Mouse (Mus musculus): ENCODE measurements around the gene Gnao1. TPM values are rescaled to one million over a fixed set of nuclear protein-coding genes. Genes with fewer than 3 reads are reported as not detected.

Gnao1 gene
- polyA plus RNA-seq, 1 experiment from 2014 or later: 187 TPM

GRCm38 (mm10) chr8:93858286-93858685, 48.5 kb downstream of the Gnao1 start:
- H3K27me3 ChIP-seq (replicated peaks; ENCODE audit: control insufficient read depth, insufficient read depth, low read length): no peaks in the 10 kb centered on the region
- no peaks in the 10 kb centered on the region for H3K9me3 ChIP-seq (ENCODE audit: control insufficient read depth, low read length)
- H3K4me1 ChIP-seq (replicated peaks; ENCODE audit: control insufficient read depth, insufficient read depth, low read length): peaks cover 25% of the 10 kb centered on the region
- H3K36me3 ChIP-seq (ENCODE audit: control insufficient read depth, insufficient read depth): no peaks in the 10 kb centered on the region
- H3K4me2 ChIP-seq (ENCODE audit: low read length): no peak overlapping the region
- ATAC-seq: no peak
- no peak overlapping the region for H3K9ac ChIP-seq (replicated peaks; ENCODE audit: low read depth, low read length)
- H3K27ac ChIP-seq (ENCODE audit: low read length): no peak overlapping the region
- H3K4me3 ChIP-seq (replicated peaks; ENCODE audit: low read length): no peak overlapping the region
- WGBS: 94% methylated on average over 1 of the region's 1 CpGs

DNA sequence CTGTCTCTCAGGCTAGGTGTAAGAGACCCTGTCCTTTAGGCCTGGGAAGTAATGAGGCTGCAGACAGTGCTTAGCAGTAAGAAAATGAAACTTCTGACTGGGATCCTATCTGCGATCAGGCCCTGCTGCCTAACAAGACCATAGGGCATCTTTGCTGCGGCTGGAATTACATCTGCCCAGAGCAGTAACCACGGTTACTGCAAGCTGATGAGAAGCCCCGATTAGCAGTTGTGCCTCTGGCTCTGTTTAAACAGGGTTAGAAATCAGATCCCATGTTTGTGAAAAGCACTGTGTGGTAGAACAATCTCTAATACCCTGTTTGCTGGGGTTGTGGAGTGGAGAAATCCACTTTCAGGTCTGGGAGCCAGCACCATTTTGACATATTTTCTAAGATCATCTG, 50.3 kb downstream of the Gnao1 start:
- peaks cover 25% of the 10 kb centered on the region for H3K4me1 ChIP-seq (replicated peaks; ENCODE audit: control insufficient read depth, insufficient read depth, low read length)
- no peaks in the 10 kb centered on the region for H3K9me3 ChIP-seq (ENCODE audit: control insufficient read depth, low read length)
- ATAC-seq: no peak
- no peak overlapping the region for H3K9ac ChIP-seq (replicated peaks; ENCODE audit: low read depth, low read length)
- H3K36me3 ChIP-seq (ENCODE audit: control insufficient read depth, insufficient read depth): no peaks in the 10 kb centered on the region
- 37% methylated on average over 4 of the region's 4 CpGs for WGBS
- no peak overlapping the region for H3K4me2 ChIP-seq (ENCODE audit: low read length)
- no peaks in the 10 kb centered on the region for H3K27me3 ChIP-seq (replicated peaks; ENCODE audit: control insufficient read depth, insufficient read depth, low read length)
- H3K4me3 ChIP-seq (replicated peaks; ENCODE audit: low read length): no peak overlapping the region
- no peak overlapping the region for H3K27ac ChIP-seq (ENCODE audit: low read length)

DNA sequence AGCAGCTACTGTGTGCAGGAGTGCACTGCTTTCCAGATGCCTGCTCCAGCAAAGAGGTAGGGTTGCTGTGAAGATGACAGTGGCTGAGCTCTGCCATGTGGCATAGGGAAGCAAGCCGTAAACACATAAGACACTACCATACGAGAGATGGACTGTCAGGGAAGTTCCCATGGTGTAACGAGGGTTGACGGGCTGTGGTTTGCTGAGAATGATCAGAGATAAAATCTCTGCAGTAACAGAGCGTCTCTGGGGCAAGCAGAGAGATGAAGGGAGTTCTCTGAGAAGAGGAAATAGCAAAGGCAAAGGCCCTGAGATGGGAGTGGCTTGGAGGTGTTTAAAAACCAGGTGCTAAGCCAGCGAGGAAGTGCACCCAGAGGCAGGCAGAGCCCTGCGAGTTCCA, 54.3 kb downstream of the Gnao1 start:
- 86% methylated on average over 7 of the region's 7 CpGs for WGBS
- H3K4me1 ChIP-seq (replicated peaks; ENCODE audit: control insufficient read depth, insufficient read depth, low read length): peaks cover 25% of the 10 kb centered on the region
- H3K36me3 ChIP-seq (ENCODE audit: control insufficient read depth, insufficient read depth): no peaks in the 10 kb centered on the region
- ATAC-seq: no peak
- no peak overlapping the region for H3K4me2 ChIP-seq (ENCODE audit: low read length)
- no peaks in the 10 kb centered on the region for H3K9me3 ChIP-seq (ENCODE audit: control insufficient read depth, low read length)
- H3K4me3 ChIP-seq (replicated peaks; ENCODE audit: low read length): no peak overlapping the region
- no peak overlapping the region for H3K27ac ChIP-seq (ENCODE audit: low read length)
- no peaks in the 10 kb centered on the region for H3K27me3 ChIP-seq (replicated peaks; ENCODE audit: control insufficient read depth, insufficient read depth, low read length)
- H3K9ac ChIP-seq (replicated peaks; ENCODE audit: low read depth, low read length): no peak overlapping the region

GRCm38 (mm10) chr8:93866271-93866670, 56.5 kb downstream of the Gnao1 start:
- no peak overlapping the region for H3K27ac ChIP-seq (ENCODE audit: low read length)
- no peaks in the 10 kb centered on the region for H3K9me3 ChIP-seq (ENCODE audit: control insufficient read depth, low read length)
- H3K36me3 ChIP-seq (ENCODE audit: control insufficient read depth, insufficient read depth): no peaks in the 10 kb centered on the region
- no peaks in the 10 kb centered on the region for H3K27me3 ChIP-seq (replicated peaks; ENCODE audit: control insufficient read depth, insufficient read depth, low read length)
- no peak overlapping the region for H3K4me3 ChIP-seq (replicated peaks; ENCODE audit: low read length)
- H3K4me1 ChIP-seq (replicated peaks; ENCODE audit: control insufficient read depth, insufficient read depth, low read length): peaks cover 17% of the 10 kb centered on the region
- H3K4me2 ChIP-seq (ENCODE audit: low read length): no peak overlapping the region
- ATAC-seq: no peak
- no peak overlapping the region for H3K9ac ChIP-seq (replicated peaks; ENCODE audit: low read depth, low read length)
- 85% methylated on average over 7 of the region's 7 CpGs for WGBS

DNA sequence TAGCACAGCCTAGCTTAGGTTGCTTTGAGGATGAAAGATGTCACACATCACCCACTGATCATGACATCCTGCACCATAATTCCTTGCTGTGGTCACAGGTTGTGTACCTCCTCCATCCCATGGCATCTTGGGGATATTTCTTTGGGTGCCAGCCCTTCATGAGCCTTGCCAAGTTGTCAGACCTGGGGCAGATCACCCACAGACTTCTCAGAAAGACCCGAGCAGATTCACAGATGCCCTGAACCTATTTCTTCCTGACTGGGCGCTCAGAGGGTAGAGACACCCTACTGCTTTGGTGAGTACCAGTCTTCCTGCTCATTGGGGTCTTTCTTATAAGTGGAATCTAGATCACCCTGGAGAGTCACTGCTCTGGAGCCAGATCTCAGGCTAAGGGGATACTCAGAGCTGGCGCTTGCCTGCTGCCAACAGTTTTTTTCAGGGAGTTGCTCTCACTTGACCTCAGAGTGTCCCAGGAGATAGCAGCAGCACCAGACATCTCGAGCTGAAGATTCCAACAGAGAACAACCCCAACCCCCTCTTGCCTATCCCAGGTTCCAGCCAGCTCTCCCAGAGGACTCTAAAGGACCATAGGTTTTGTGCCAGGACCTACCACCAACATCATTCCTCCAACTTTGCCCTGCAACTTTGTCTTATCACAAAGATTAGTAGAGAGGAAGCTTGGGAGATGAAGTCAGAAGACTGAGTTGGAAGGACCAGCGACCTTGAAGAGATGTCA, 58.9 kb downstream of the Gnao1 start:
- ATAC-seq: no peak
- no peaks in the 10 kb centered on the region for H3K27me3 ChIP-seq (replicated peaks; ENCODE audit: control insufficient read depth, insufficient read depth, low read length)
- 90% methylated on average over 5 of the region's 5 CpGs for WGBS

DNA sequence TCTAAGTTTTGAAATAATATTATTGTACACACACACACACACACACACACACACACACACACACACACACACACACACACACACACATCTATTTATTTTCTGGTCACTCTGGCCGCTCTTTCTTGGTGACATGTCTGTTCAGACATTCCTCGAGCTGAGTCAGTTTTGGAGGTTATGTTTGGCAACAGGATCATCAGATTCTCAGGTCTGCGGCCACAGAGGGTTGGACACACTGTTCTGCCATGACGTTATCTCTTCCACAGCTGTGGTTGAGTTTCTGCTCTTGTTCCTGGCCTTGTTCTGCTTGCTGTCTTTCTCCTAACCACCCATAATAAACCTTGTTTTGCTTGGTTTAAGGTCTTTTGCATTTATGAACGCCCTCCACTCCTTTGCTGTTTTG, 61.5 kb downstream of the Gnao1 start:
- no peak overlapping the region for H3K9ac ChIP-seq (replicated peaks; ENCODE audit: low read depth, low read length)
- no peak overlapping the region for H3K27ac ChIP-seq (ENCODE audit: low read length)
- no peak overlapping the region for H3K4me2 ChIP-seq (ENCODE audit: low read length)
- ATAC-seq: no peak
- 86% methylated on average over 5 of the region's 5 CpGs for WGBS
- no peaks in the 10 kb centered on the region for H3K9me3 ChIP-seq (ENCODE audit: control insufficient read depth, low read length)
- H3K27me3 ChIP-seq (replicated peaks; ENCODE audit: control insufficient read depth, insufficient read depth, low read length): no peaks in the 10 kb centered on the region
- H3K4me3 ChIP-seq (replicated peaks; ENCODE audit: low read length): no peak overlapping the region
- no peaks in the 10 kb centered on the region for H3K36me3 ChIP-seq (ENCODE audit: control insufficient read depth, insufficient read depth)
- no peaks in the 10 kb centered on the region for H3K4me1 ChIP-seq (replicated peaks; ENCODE audit: control insufficient read depth, insufficient read depth, low read length)

More for the DNA sequence above, 58.9 kb downstream of the Gnao1 start:
- no peak overlapping the region for H3K4me2 ChIP-seq (ENCODE audit: low read length)
- H3K9me3 ChIP-seq (ENCODE audit: control insufficient read depth, low read length): no peaks in the 10 kb centered on the region
- no peak overlapping the region for H3K27ac ChIP-seq (ENCODE audit: low read length)
- no peak overlapping the region for H3K9ac ChIP-seq (replicated peaks; ENCODE audit: low read depth, low read length)
- no peak overlapping the region for H3K4me3 ChIP-seq (replicated peaks; ENCODE audit: low read length)
- H3K4me1 ChIP-seq (replicated peaks; ENCODE audit: control insufficient read depth, insufficient read depth, low read length): no peaks in the 10 kb centered on the region
- H3K36me3 ChIP-seq (ENCODE audit: control insufficient read depth, insufficient read depth): no peaks in the 10 kb centered on the region

GRCm38 (mm10) chr8:93878396-93878795, 68.6 kb downstream of the Gnao1 start:
- no peaks in the 10 kb centered on the region for H3K9me3 ChIP-seq (ENCODE audit: control insufficient read depth, low read length)
- peaks cover 3% of the 10 kb centered on the region; the same call in 1 of the 2 replicates for H3K4me1 ChIP-seq (replicated peaks; ENCODE audit: control insufficient read depth, insufficient read depth, low read length)
- no peak overlapping the region for H3K4me2 ChIP-seq (ENCODE audit: low read length)
- no peaks in the 10 kb centered on the region for H3K27me3 ChIP-seq (replicated peaks; ENCODE audit: control insufficient read depth, insufficient read depth, low read length)
- no peaks in the 10 kb centered on the region for H3K36me3 ChIP-seq (ENCODE audit: control insufficient read depth, insufficient read depth)
- no peak overlapping the region for H3K27ac ChIP-seq (ENCODE audit: low read length)
- 95% methylated on average over 4 of the region's 4 CpGs for WGBS
- H3K4me3 ChIP-seq (replicated peaks; ENCODE audit: low read length): no peak overlapping the region
- H3K9ac ChIP-seq (replicated peaks; ENCODE audit: low read depth, low read length): no peak overlapping the region
- no peak for ATAC-seq

GRCm38 (mm10) chr8:93879966-93880365, 70.2 kb downstream of the Gnao1 start:
- Histone ChIP-seq H3K27ac (ENCODE audit: low read length) (no peak overlapping the region), H3K9ac (replicated peaks; ENCODE audit: low read depth, low read length) (no peak overlapping the region), H3K9me3 (ENCODE audit: control insufficient read depth, low read length) (no peaks in the 10 kb centered on the region), H3K4me1 (replicated peaks; ENCODE audit: control insufficient read depth, insufficient read depth, low read length) (peaks cover 3% of the 10 kb centered on the region; the same call in 1 of the 2 replicates), H3K36me3 (ENCODE audit: control insufficient read depth, insufficient read depth) (no peaks in the 10 kb centered on the region), H3K4me2 (ENCODE audit: low read length) (no peak overlapping the region), H3K4me3 (replicated peaks; ENCODE audit: low read length) (no peak overlapping the region), H3K27me3 (replicated peaks; ENCODE audit: control insufficient read depth, insufficient read depth, low read length) (no peaks in the 10 kb centered on the region)
- 90% methylated on average over 7 of the region's 7 CpGs for WGBS
- no peak for ATAC-seq

- H3K4me3 ChIP-seq (replicated peaks; ENCODE audit: low read length): no peak overlapping the region
- no peak for ATAC-seq
- H3K9me3 ChIP-seq (ENCODE audit: control insufficient read depth, low read length): no peaks in the 10 kb centered on the region
- H3K27me3 ChIP-seq (replicated peaks; ENCODE audit: control insufficient read depth, insufficient read depth, low read length): no peaks in the 10 kb centered on the region
- H3K36me3 ChIP-seq (ENCODE audit: control insufficient read depth, insufficient read depth): no peaks in the 10 kb centered on the region
- no peak overlapping the region for H3K27ac ChIP-seq (ENCODE audit: low read length)
- no peak overlapping the region for H3K4me2 ChIP-seq (ENCODE audit: low read length)
- no peak overlapping the region for H3K9ac ChIP-seq (replicated peaks; ENCODE audit: low read depth, low read length)
- 95% methylated on average over 6 of the region's 6 CpGs for WGBS
- H3K4me1 ChIP-seq (replicated peaks; ENCODE audit: control insufficient read depth, insufficient read depth, low read length): peaks cover 3% of the 10 kb centered on the region; the same call in 1 of the 2 replicates
Measured at GRCm38 (mm10) chr8:93881381-93881780, 71.6 kb downstream of the Gnao1 start.

- H3K27ac ChIP-seq (ENCODE audit: low read length): no peak overlapping the region
- H3K4me3 ChIP-seq (replicated peaks; ENCODE audit: low read length): no peak overlapping the region
- no peak for ATAC-seq
- no peak overlapping the region for H3K4me2 ChIP-seq (ENCODE audit: low read length)
- no peaks in the 10 kb centered on the region for H3K36me3 ChIP-seq (ENCODE audit: control insufficient read depth, insufficient read depth)
- H3K9me3 ChIP-seq (ENCODE audit: control insufficient read depth, low read length): no peaks in the 10 kb centered on the region
- H3K9ac ChIP-seq (replicated peaks; ENCODE audit: low read depth, low read length): no peak overlapping the region
- peaks cover 3% of the 10 kb centered on the region; the same call in 1 of the 2 replicates for H3K4me1 ChIP-seq (replicated peaks; ENCODE audit: control insufficient read depth, insufficient read depth, low read length)
- no peaks in the 10 kb centered on the region for H3K27me3 ChIP-seq (replicated peaks; ENCODE audit: control insufficient read depth, insufficient read depth, low read length)
Measured at GRCm38 (mm10) chr8:93883241-93883640, 73.5 kb downstream of the Gnao1 start.

Data from forebrain, embryonic 16.5 days (tissue).